Mouse (Mus musculus): ENCODE results near the gene Mcm6. TPM values are rescaled to one million over a fixed set of nuclear protein-coding genes. Genes with fewer than 3 reads are reported as not detected.

Mcm6 gene
- polyA plus RNA-seq, 1 experiment, result 5.1 TPM

DNA sequence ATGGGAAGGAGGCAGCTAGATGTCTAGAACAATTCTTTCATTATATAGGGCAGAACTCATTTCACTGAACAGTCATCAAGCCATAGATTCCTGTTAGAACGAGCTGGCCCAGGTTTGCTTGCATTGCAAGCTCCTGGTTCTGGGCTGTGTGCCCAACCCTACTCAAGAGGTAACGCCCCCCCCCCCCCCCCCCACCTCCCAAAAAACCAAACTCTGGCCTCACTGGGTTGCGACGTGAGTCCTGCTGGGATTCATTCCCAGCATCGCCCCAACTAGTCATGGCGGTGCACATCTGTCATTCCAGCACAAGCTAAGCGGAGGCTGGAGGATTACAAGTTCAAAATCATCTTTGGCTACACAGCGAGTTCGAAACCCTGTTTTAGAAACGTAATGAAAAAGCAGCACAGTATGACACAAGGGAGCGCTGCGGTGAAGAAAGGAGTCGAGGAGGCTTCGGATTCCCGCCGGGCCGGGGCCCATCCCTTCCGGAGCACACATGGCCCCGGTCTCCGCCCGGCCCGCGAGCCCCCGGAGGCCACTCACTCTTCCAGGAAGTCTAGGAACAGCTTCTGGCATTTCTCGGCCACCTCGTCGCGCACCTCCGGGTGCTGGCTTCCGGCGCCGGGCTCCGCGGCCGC is 429 bp downstream of the Mcm6 start:
- Histone ChIP-seq H3K4me3 (replicated peaks; ENCODE audit: insufficient read depth, low read depth, low read length) (peak overlapping the region; percentile 60), H3K27ac (ENCODE audit: insufficient read depth, low read length) (no peak overlapping the region), H3K27me3 (ENCODE audit: control insufficient read depth, insufficient read depth, low read length) (no peaks in the 10 kb centered on the region), H3K4me1 (ENCODE audit: control insufficient read depth, insufficient read depth, low read length) (no peaks in the 10 kb centered on the region; the same call in 1 of the 2 replicates)
- 1% methylated on average over 35 of the region's 35 CpGs for WGBS
- DNase-seq, result peak in 1 of 2 experiments; percentile 9
- TF ChIP-seq CTCF (IDR thresholded peaks at IDR 0.05; ENCODE audit: borderline replicate concordance, insufficient read depth, low read depth, low read length) (no peak), POLR2A (IDR thresholded peaks at IDR 0.05; ENCODE audit: borderline replicate concordance, insufficient read depth, low read length) (no peak)

GRCm38 (mm10) chr1:128358276-128358675 is 1.2 kb downstream of the Mcm6 start:
- Histone ChIP-seq H3K4me3 (replicated peaks; ENCODE audit: insufficient read depth, low read depth, low read length) (no peak overlapping the region), H3K4me1 (ENCODE audit: control insufficient read depth, insufficient read depth, low read length) (no peaks in the 10 kb centered on the region; the same call in 1 of the 2 replicates), H3K27ac (ENCODE audit: insufficient read depth, low read length) (no peak overlapping the region), H3K27me3 (ENCODE audit: control insufficient read depth, insufficient read depth, low read length) (no peaks in the 10 kb centered on the region)
- DNase-seq, result no peak
- WGBS, result 58% methylated on average over 6 of the region's 6 CpGs
- no peak for TF ChIP-seq CTCF (IDR thresholded peaks at IDR 0.05; ENCODE audit: borderline replicate concordance, insufficient read depth, low read depth, low read length)
- TF ChIP-seq POLR2A (IDR thresholded peaks at IDR 0.05; ENCODE audit: borderline replicate concordance, insufficient read depth, low read length), result no peak

GRCm38 (mm10) chr1:128357452-128357851 is 2.0 kb downstream of the Mcm6 start:
- Histone ChIP-seq H3K27ac (ENCODE audit: insufficient read depth, low read length) (no peak overlapping the region), H3K4me1 (ENCODE audit: control insufficient read depth, insufficient read depth, low read length) (no peaks in the 10 kb centered on the region; the same call in 1 of the 2 replicates), H3K4me3 (replicated peaks; ENCODE audit: insufficient read depth, low read depth, low read length) (no peak overlapping the region), H3K27me3 (ENCODE audit: control insufficient read depth, insufficient read depth, low read length) (no peaks in the 10 kb centered on the region)
- no peak for DNase-seq
- TF ChIP-seq CTCF (IDR thresholded peaks at IDR 0.05; ENCODE audit: borderline replicate concordance, insufficient read depth, low read depth, low read length) (no peak), POLR2A (IDR thresholded peaks at IDR 0.05; ENCODE audit: borderline replicate concordance, insufficient read depth, low read length) (no peak)
- WGBS, result 65% methylated on average over 3 of the region's 3 CpGs

DNA sequence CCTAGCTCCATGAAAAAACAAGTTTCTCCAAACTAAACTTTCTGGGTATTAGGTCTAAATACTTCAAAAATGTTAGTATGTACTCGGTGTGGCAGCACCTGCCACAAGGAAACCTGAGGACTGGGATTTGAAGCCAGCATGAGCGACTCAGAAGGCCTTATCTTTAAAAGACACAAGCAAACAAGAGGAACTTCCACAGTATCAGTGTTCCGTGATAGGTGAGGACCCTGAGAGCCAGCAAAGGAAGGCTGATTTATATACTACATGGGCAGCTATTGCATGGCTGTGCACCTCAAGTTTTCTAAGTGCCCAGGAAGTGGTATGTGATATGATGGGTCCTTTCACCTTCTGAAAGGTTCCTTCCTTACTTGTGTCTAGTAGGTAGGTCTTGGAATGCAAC is 6.4 kb downstream of the Mcm6 start:
- Histone ChIP-seq H3K4me3 (replicated peaks; ENCODE audit: insufficient read depth, low read depth, low read length) (no peak overlapping the region), H3K27ac (ENCODE audit: insufficient read depth, low read length) (no peak overlapping the region), H3K4me1 (ENCODE audit: control insufficient read depth, insufficient read depth, low read length) (no peaks in the 10 kb centered on the region), H3K27me3 (ENCODE audit: control insufficient read depth, insufficient read depth, low read length) (no peaks in the 10 kb centered on the region)
- WGBS, result 96% methylated on average over 3 of the region's 3 CpGs
- TF ChIP-seq POLR2A (IDR thresholded peaks at IDR 0.05; ENCODE audit: borderline replicate concordance, insufficient read depth, low read length), result no peak
- TF ChIP-seq CTCF (IDR thresholded peaks at IDR 0.05; ENCODE audit: borderline replicate concordance, insufficient read depth, low read depth, low read length), result no peak
- no peak for DNase-seq

DNA sequence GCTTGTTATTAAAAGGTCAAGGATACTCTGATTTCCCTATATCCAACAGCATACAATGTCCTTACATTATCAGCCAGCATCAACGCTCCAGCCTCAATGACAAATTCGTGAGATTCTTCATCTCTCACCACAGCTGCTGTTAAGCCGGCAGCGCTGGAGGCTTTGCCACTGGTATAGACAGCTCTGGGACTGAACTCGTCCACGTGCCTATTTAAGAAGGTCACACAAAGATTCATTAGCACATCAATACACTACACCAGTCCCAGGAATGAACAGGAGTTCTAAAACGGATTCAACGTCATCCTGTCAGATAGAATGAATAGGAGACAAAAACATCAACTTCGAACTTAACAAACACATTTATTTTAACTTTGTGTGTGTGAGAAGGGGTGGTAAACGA is 15.2 kb downstream of the Mcm6 start:
- Histone ChIP-seq H3K4me1 (ENCODE audit: control insufficient read depth, insufficient read depth, low read length) (no peaks in the 10 kb centered on the region), H3K27ac (ENCODE audit: insufficient read depth, low read length) (no peak overlapping the region), H3K4me3 (replicated peaks; ENCODE audit: insufficient read depth, low read depth, low read length) (no peak overlapping the region), H3K27me3 (ENCODE audit: control insufficient read depth, insufficient read depth, low read length) (no peaks in the 10 kb centered on the region)
- no peak for TF ChIP-seq POLR2A (IDR thresholded peaks at IDR 0.05; ENCODE audit: borderline replicate concordance, insufficient read depth, low read length)
- TF ChIP-seq CTCF (IDR thresholded peaks at IDR 0.05; ENCODE audit: borderline replicate concordance, insufficient read depth, low read depth, low read length), result no peak
- WGBS, result 40% methylated on average over 10 of the region's 10 CpGs
- no peak for DNase-seq

- Histone ChIP-seq H3K4me3 (replicated peaks; ENCODE audit: insufficient read depth, low read depth, low read length) (no peak overlapping the region), H3K4me1 (ENCODE audit: control insufficient read depth, insufficient read depth, low read length) (no peaks in the 10 kb centered on the region), H3K27ac (ENCODE audit: insufficient read depth, low read length) (no peak overlapping the region), H3K27me3 (ENCODE audit: control insufficient read depth, insufficient read depth, low read length) (no peaks in the 10 kb centered on the region)
- no peak for DNase-seq
- 86% methylated on average over 13 of the region's 13 CpGs for WGBS
- TF ChIP-seq CTCF (IDR thresholded peaks at IDR 0.05; ENCODE audit: borderline replicate concordance, insufficient read depth, low read depth, low read length) (no peak), POLR2A (IDR thresholded peaks at IDR 0.05; ENCODE audit: borderline replicate concordance, insufficient read depth, low read length) (no peak)
Measured at GRCm38 (mm10) chr1:128337708-128338320, 21.6 kb downstream of the Mcm6 start.

- DNase-seq, result no peak
- Histone ChIP-seq H3K4me1 (ENCODE audit: control insufficient read depth, insufficient read depth, low read length) (no peaks in the 10 kb centered on the region), H3K27me3 (ENCODE audit: control insufficient read depth, insufficient read depth, low read length) (no peaks in the 10 kb centered on the region), H3K4me3 (replicated peaks; ENCODE audit: insufficient read depth, low read depth, low read length) (no peak overlapping the region), H3K27ac (ENCODE audit: insufficient read depth, low read length) (no peak overlapping the region)
- WGBS, result 98% methylated on average over 1 of the region's 1 CpGs
- TF ChIP-seq CTCF (IDR thresholded peaks at IDR 0.05; ENCODE audit: borderline replicate concordance, insufficient read depth, low read depth, low read length), result no peak
- no peak for TF ChIP-seq POLR2A (IDR thresholded peaks at IDR 0.05; ENCODE audit: borderline replicate concordance, insufficient read depth, low read length)
Measured at GRCm38 (mm10) chr1:128330313-128330712, 29.2 kb downstream of the Mcm6 start.

GRCm38 (mm10) chr1:128328218-128328617 is 31.2 kb downstream of the Mcm6 start, which contains the start of gene Lct:
TSS of gene Lct (minus strand) at chr1:128328318.
- WGBS, result 69% methylated on average over 3 of the region's 3 CpGs
- Histone ChIP-seq H3K27ac (ENCODE audit: insufficient read depth, low read length) (no peak within 1 kb of the TSS), H3K4me3 (replicated peaks; ENCODE audit: insufficient read depth, low read depth, low read length) (no peak within 1 kb of the TSS), H3K4me1 (ENCODE audit: control insufficient read depth, insufficient read depth, low read length) (no peaks in the 10 kb centered on the region), H3K27me3 (ENCODE audit: control insufficient read depth, insufficient read depth, low read length) (no peaks in the 10 kb centered on the region)
- DNase-seq, result no peak
- TF ChIP-seq POLR2A (IDR thresholded peaks at IDR 0.05; ENCODE audit: borderline replicate concordance, insufficient read depth, low read length) (no peak), CTCF (IDR thresholded peaks at IDR 0.05; ENCODE audit: borderline replicate concordance, insufficient read depth, low read depth, low read length) (no peak)
